Mouse (Mus musculus): ENCODE measurements at regions not wholly inside any gene's neighbourhood (a gene's known extent, or its start where the extent isn't known, plus 50 kb on each side); places are given as distances from the start of the nearest gene placed in this dataset.

DNA sequence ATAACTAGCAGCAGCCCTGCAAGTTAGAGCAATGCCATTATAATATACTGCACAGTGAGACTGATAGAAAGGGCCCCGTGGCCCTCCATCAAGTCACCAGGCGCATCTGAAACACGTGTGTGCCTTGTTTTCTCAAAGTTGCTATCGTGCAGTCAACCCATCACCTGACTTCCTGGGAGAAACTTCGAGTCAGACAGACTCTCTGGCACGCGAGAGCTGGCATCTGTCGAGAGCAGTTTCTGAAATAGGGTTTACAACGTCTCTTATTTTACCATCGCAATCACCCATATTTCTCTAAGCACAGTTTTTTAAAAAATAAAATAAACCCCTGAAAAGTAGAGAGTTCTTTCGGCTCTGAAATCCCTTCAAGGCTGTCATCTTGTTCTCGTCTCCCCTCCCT lies 169.8 kb downstream of the 3110018I06Rik start:
- no peak for DNase-seq (ENCODE audit: low spot score)

DNA sequence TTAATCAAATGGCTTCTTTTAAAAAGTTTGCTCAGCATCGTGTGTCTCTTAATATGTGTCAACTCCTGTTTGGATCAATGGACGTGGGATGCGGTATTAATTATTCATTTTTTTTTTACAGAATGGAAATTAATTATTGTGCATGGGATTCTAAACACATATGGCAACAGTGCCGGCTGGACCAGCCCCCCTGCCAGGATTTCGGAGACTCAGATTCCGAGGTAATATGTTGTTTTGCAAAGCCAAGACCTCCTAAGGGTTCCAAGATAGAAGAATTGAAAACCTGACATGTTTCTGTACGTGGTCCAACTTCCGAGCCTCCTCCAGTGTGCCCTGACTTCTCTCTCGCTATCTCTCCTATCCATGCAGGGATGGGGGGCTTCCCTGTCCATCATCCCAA lies 170.4 kb downstream of the 3110018I06Rik start:
- DNase-seq (ENCODE audit: low spot score), result no peak

DNA sequence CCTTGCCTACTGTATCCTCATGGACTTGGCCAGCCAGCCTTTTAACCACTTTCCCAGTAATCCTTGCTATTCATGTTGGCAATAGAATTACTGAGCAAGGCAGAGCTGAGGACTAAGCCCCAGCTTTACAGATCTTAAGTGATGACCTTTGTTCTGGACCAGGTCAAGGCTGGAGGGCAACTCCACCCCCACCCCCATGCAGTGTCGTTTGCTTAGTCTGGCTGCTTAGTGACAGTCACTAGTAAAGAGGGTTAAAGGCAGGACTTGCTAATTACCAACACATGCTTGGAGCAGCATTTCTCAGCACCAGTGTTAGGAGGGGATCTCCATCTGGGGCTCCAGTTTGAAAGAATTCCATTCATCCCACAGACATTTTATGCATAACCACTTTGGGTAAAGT lies 174.2 kb downstream of the 3110018I06Rik start:
- DNase-seq (ENCODE audit: low spot score), result no peak

DNA sequence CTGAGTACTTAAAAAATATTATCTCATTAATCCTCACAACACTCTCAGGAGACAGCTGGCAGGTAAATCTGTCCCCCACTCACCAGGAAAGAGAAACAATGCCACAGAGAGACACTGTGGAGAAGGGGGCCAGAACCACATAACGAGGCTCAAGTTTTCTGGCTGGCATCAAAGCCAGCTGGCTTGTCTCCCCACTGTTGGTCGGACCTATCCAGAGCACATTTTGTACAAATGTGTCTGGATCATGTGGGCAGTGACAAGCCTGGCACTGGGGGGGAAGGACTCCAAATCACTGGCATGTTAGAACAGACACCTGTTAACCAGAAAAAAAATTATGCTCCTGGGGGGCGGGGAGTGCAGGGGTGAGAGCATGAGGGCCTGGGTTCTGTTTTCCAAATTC lies 179.4 kb downstream of the 3110018I06Rik start:
- no peak for DNase-seq (ENCODE audit: low spot score)

DNA sequence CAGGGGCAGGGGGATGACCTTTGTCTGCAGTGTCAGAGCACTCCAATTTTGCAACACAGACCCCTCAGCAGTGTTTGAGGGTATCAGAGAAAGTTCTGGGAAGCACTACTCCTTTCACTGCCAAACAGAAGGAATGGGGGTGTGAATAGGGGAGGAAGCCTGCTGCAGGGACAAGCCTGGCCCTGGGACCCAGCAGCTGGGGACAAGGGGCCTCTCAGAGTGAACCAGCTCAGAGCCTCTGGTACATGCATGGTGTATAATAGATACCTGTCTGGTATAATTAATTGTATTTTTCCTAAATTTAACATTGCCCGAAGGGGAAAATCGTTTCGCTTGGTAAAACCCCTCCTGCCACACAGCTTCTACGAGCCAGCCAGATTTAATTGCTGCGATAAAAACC lies 180.6 kb downstream of the 3110018I06Rik start:
- DNase-seq (ENCODE audit: low spot score), result no peak

DNA sequence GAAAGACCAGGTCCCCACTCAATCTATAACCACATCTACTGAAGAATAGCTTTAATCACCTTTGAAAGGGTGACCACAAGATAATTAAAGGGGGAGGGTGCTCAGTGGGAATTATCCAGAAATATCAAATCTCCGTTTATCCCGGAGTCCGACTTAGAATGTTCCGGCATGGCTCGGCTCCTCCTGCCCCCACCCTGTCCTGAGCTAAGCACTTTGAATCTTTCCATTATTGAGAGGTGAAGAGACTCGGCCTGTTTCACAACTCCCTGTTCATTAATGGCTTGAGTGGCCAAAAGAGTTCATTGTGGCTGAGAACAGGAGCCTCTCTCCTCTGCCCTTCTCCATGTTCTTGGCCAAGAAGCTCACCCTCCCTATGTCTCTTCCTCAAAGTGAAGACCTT lies 181.0 kb downstream of the 3110018I06Rik start:
- no peak for DNase-seq (ENCODE audit: low spot score)

DNA sequence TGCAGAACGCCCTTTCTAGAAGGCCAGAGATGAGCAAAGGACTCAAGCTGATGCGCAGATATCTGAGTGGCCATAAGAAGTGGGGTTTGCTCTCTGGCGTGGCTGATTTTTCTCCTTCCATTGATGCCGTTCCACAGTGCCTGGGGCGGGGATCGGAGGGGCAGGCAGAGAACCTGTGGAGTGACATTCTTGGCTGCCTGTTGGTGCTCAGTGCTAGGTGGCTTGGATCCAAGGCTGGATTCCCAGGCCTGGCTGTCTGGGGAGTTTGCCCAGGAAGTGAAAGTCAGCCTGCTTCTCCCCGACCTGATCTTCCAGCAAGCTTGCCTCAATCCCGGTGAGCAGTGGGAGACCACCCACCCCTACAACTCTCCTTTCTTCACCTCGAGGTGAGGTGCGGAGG lies 181.5 kb downstream of the 3110018I06Rik start:
- DNase-seq (ENCODE audit: low spot score), result no peak

DNA sequence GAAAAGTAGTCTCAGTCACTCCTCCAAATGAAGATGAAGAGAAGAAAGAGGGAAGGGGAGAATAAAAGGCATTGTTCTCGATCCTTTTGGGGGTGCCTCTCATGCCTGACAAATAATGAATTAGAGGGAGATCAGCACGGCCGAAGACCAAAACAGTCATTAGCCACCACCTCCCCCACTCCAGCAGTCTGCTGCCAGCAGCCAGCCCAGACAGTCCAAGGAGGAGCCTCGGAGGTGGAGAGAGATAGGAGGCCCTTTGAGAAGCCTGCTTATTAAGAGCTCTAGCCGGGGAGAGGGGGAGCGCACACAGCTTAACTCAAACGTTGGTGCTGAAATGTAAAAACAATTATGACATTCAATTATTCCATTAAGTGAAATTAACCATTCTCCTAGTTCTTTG lies 188.6 kb downstream of the 3110018I06Rik start:
- no peak for DNase-seq (ENCODE audit: low spot score)

DNA sequence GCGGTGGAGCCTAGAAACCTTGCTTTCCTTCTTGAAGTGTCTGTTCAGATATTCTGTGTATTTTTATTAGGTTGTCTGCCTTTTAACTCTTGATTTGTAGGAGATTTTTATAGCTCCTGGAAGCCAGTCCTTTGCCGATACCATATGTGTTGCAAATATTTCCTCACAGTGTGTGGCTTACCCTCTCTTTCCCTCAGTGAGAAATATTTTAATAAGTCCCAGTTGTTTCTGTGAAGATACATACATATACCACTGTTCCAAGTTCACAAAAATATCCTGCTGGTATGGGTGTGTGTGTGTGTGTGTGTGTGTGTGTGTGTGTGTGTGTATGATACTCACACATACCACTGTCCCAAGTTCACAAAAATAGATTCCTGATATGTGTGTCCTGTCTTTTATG lies 199.0 kb downstream of the 3110018I06Rik start:
- DNase-seq (ENCODE audit: low spot score), result no peak

DNA sequence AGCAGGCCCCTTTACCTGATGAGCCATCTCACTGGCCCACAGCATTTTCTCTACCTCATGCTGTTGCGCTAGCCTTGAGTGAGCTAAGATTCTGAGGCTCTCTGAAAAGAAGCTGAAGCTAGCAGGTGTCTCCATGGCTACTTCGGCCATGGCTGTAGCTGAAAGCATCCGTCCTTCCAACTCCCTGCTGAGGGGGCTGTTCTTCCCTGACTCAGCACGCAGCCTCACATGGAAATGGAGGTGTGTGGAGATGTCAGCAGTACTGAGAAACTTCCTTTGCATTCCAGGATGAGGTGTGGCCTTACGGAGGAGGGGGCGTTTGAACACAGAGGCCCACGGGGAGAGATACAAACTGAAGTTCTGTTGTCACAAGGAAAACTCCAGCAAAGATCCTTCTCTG lies 201.0 kb downstream of the 3110018I06Rik start:
- no peak for DNase-seq (ENCODE audit: low spot score)

DNA sequence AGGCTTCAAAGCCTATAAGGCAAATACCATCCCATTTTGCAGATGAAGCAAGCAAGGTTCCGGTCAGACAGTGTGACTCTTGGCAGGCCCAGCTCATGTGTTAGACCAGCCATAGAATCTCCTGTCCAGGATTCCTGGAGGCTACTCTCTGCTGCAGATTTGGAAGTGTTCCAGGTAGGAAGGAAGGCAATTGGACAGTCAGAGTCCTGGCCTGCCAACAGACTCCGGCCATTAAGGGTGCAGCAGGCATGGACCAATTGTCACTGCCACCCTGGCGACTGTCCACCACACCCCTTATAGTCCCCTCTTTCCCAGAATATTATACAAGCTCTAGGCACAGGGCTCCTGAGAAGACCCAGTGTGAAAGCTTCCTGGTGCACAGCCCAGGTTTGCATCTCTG lies 201.6 kb downstream of the 3110018I06Rik start:
- no peak for DNase-seq (ENCODE audit: low spot score)

DNA sequence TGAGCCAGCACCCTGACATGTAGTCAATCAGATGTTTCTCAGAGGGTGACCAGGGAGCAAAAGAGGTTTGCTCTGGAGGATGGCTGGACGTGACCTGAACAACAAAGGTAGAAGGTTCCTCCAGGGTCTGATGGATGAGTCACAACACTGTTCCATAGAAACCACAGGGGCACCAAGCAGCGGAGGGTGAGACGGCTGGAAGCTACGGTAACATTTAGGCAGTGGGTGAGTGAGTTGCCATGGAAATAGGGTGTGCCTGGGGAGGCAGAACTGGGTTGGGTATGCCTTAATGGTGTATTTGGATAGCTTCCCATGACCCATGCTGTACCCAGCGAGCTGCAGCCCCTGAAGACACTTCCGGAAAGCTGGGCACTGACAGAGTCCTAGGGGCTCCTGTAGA lies 205.3 kb downstream of the 3110018I06Rik start:
- DNase-seq (ENCODE audit: low spot score), result no peak

DNA sequence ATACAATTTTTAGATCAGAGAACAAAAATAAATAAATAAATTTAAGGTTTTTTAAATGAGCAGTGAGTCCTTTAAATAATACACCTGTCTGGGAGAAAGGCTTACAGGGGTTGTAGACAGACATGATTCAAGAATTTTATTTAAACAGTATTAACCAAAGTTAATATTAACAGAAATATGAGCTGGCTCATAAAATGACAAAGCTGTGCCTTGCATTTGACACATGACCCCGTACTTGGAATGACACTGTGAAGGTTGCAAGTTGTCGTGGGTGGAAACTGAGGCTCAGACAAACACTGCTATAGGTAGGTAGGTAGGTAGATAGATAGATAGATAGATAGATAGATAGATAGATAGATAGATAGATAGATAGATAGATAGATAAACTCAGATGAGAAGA lies 206.6 kb downstream of the 3110018I06Rik start:
- no peak for DNase-seq (ENCODE audit: low spot score)

DNA sequence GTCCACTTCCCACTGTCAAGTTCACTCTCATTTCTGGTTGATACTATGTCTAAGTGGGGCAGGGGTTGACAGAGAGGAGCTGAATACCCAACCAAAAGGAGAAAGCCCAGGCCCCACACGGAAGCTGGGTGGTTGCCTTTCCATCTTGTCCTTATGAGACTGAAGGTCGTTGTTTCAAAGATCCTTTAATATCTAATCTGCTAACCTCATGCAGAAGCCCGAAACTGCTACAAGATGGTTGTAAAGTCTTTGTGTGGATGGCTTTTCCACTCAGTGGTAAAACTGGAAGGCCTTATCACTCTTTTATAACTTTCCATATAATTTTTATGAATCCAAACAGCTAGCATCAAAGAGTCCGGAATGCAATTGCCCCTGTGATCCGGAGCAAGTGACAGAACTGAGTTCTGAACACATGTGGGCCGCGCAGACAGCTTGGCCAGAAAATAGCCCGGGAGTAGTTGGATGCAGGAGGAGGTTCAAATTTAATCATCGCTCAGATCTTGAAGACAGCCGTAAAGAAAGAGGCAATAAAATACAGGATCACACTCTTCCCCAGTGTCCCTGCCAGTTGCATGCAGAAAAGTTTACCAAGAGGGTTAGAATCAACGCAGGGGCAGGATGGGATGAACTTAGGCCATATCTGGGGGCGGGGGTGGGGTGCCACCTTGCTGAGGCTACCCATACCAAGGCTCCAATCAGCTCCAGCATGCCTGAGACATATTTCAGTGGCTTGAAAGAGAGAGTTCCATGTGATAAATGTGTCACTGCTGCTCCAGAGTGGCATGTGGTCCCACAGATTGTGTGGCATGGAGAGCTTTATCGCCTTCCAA lies 207.2 kb downstream of the 3110018I06Rik start:
- no peak for DNase-seq (ENCODE audit: low spot score)

DNA sequence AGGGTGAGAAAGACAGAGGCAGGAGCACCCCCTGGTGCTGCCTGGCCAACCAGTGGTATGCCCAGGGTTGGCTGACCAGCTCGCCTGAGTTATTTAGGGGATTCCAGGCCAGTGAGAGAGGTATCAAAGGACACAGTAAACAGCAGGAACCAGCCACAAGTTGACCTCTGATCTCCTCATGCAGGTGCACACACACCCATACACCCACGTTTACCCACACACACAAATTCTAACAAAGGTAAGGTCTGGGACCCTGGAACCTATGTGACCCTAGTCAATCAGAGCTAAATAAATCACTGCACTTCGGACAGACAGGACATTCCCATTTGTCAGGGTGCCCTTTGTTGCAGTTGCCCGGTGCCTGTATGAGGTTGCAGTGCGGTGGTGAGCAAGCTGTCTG lies 211.9 kb downstream of the 3110018I06Rik start:
- DNase-seq (ENCODE audit: low spot score), result no peak

DNA sequence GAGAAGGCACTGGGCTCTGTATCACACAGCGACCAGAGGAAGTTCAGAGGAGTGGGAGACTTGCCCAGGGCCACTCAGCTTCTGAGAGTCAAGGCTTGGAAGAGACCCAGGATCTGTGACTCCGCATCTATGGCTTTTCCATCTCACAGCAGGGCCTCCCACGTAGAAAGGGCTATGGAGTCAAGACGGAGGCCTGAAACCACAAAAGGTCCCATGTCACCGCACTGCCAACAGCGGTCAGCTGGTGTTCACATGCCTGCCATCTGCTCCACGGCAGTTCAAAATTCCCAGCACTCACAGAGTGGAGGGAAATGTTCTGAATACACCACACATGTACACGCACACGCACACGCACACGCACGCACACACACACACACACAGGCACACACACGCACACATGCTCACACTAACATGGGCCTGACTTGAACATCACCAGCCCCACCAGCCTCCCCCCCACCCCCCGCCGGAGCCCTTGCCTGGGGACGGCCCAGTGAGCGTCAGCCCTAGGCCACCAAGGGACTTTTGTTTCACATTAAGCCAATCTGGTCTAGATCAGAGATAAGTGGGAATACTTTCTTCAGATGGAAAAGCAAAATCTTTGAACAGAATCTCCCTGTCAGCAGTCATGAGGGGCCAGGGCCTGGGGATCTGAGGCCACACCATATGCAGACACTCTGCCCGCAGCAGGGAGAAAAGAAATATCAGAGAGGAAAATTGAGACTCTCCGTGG lies 212.6 kb downstream of the 3110018I06Rik start:
- no peak for DNase-seq (ENCODE audit: low spot score)

DNA sequence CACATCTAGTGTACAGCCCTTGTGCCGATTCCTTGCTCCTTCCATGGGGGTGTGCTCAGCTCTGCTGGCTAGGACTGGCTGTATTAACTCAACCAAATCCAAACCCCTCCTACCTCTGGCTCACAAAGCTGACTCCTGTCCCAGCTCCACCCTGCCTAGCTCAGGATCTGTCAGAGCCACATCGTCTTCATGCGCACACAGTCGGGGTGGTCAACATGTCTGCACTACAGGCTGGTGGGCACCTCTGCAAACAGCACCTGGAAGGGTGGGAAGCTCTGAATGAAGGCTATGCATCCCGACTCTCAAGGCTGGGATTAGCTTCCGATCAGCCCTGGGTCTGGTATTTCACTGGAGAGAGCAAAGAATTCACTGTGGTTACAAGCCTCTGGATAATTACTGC lies 220.4 kb downstream of the 3110018I06Rik start:
- no peak for DNase-seq (ENCODE audit: low spot score)

DNA sequence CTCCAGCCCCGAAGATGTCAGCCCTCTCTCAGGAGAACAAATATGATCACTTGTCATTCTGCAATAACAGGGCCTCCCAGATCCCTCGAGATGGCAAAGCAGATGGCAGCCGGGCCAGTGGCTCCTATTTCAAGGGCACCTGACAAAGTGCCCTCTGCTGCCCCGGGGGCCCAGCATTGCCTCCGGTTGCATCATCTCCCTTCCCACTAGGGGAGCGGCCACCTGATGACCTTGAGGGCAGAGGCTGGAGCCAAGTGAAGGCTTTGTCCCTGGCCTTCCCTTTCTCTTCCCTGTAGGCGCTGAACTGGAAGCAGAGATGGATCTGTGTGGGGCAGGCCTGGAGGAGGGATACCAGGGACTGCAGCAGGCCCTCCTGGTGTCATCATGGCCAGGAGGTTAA lies 222.6 kb downstream of the 3110018I06Rik start:
- no peak for DNase-seq (ENCODE audit: low spot score)

DNA sequence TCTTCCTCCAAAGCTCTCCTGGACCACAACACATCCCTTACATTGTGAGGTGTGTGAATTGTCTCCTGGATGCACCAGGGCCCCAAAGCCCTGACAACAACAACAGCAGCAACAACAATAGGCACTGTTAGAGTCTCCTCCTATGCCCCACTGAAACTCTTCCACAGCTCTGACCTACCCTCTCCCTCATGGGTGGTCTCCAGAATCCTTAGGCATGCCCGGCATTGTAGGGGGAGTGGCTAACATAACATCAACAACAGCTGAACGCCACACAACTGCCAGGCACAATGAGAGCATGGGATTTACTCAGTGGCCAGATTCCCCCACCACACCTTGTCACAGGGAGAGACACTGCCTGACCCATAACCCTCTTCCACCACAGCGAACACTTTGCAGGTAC lies 223.2 kb downstream of the 3110018I06Rik start:
- no peak for DNase-seq (ENCODE audit: low spot score)

DNA sequence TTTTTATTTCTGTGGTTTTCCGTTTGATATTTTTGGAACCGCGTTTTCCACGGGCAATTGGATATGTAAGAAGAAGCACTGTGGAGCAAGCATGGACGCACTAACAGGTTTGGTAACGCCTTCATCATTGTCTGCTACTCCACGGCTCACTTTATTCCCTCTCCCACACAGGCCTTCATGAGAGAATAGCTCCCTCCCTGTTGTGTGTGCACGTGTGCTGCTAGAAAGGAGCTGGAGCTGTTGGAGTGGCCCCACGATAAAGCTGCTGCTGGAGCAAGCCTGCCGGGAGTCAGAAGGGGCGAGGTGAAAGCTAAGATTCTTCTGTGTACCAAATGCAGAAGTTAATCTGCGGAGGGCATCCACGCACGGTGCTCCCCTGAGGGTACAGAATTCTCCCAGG lies 224.8 kb downstream of the 3110018I06Rik start:
- no peak for DNase-seq (ENCODE audit: low spot score)

DNA sequence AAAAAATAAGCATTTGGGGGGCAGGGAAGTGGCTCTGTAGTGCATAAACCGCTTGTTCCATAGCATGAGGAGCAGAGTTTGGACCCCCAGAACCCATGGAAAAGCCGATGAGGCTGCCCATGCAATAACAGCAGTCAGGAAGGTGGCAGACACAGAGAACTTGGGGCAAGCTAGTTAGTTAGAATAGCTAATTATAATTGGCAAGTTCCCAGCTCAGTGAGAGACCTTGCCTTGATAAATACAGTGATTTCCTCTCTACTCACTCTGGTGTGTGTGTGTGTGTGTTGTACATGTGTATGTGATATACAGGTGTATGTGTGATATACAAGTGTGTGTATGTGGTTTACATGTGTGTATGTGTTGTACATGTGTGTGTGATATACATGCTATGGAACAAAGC lies 226.4 kb downstream of the 3110018I06Rik start:
- no peak for DNase-seq (ENCODE audit: low spot score)

DNA sequence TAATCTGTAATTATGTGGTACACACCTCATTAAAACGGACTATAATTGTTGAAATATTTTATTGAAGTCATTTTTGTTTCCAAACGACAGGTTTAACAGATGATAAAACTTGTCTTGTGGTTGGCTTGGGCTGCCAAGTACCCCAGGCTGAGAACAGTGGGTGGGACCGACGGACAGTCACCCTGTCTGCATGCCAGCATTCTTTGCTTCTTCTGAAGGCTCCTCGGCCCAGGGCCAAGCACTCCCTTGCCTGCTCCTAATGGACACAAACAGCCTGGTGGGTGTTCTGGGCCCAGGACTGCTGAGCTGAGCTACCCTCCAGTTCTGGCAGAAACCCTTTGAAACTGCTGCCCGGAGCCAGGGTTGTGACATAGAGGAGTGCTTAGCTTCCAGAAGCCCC lies 227.4 kb downstream of the 3110018I06Rik start:
- no peak for DNase-seq (ENCODE audit: low spot score)

DNA sequence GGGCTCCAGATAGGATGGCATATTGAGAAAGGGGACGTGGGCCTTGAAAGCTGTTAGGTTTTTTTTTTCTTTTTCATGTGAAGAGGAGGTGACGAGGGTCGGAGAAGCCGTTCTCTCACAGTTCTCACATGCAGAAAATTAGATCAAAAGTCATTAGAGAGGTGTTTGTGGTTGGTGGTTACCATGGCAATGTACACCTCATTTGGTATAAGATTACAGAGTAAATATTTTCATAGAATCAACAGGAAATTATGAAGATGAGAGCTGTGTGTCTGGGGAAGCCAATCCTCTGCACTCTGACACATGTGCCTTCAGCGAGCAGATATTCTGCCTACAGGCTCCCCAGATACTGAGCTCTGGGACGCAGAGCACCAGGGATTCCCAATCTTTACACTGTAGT lies 232.5 kb downstream of the 3110018I06Rik start:
- no peak for DNase-seq (ENCODE audit: low spot score)
